ENCODE assay signal across 9 mouse cellular contexts in genomic region chr5:52470551-52470950, GRCm38 (mm10). TPM values are rescaled to one million over a fixed set of nuclear protein-coding genes. Genes with fewer than 3 reads are reported as not detected.
DNase-seq lines count a peak whose midpoint lies in the region; ATAC-seq and TF ChIP-seq lines count a peak whose summit lies in the region.
"Had no signal": no experiment of that assay in that cellular context is flagged by ENCODE, and none has a peak within 500 bp of the region (broad histone marks: within the 10 kb centered on the region; RNA-seq: fewer than 3 reads in every experiment).

No protein-coding gene starts in this region.

- peak; percentile 12; the same call in 1 of the 2 replicates for ATAC-seq in liver, embryonic 13.5 days (ENCODE audit: low read depth)

- TF ChIP-seq POLR2A in spleen, adult 2 months (IDR thresholded peaks at IDR 0.05; ENCODE audit: low read depth, low read length): no peak

- intact Hi-C loops in gastrocnemius, adult 2 months (cut with DNase I): no loop called here

- WGBS in spleen, adult 2 months: 73% methylated on average over 5 of the region's 5 CpGs
- 44% methylated on average over 5 of the region's 5 CpGs for WGBS in liver, embryonic 13.5 days (ENCODE audit: insufficient replicate concordance)

- H3K27me3 ChIP-seq in spleen, adult 2 months (ENCODE audit: control insufficient read depth, insufficient read depth, low read length): peaks cover 8% of the 10 kb centered on the region; the same call in 1 of the 2 replicates
- peaks cover 23% of the 10 kb centered on the region for H3K27me3 ChIP-seq in liver, embryonic 13.5 days

- H3K9ac ChIP-seq in liver, embryonic 13.5 days: no peak overlapping the region

- H3K4me1 ChIP-seq in spleen, adult 2 months (ENCODE audit: control insufficient read depth, insufficient read depth, insufficient read length): peaks cover 5% of the 10 kb centered on the region
- H3K4me1 ChIP-seq in liver, embryonic 13.5 days (replicated peaks): 0 out of 2 replicates have a peak, but pooled peaks cover 6% of the 10 kb centered on the region

- peak overlapping the region; percentile 89 for H3K4me3 ChIP-seq in gastrocnemius, adult 2 months
- peak overlapping the region; percentile 34; the same call in 1 of the 2 replicates for H3K4me3 ChIP-seq in spleen, adult 2 months (ENCODE audit: extremely low read depth, insufficient read depth, insufficient read length)
- H3K4me3 ChIP-seq in liver, embryonic 13.5 days (replicated peaks): peak overlapping the region; percentile 59; the same call in 1 of the 2 replicates

- no peak for TF ChIP-seq CTCF in gastrocnemius, adult 2 months (IDR thresholded peaks at IDR 0.05)
- no peak for TF ChIP-seq CTCF in spleen, adult 2 months (IDR thresholded peaks at IDR 0.05; ENCODE audit: extremely low read depth, insufficient read depth, insufficient read length, insufficient replicate concordance)

- DNase-seq in gastrocnemius, adult 2 months: no peak
- no peak for DNase-seq in gastrocnemius, postnatal 25 days
- DNase-seq in spleen, adult 2 months (ENCODE audit: low read depth in 1 of 2, low spot score in 2 of 2): no peak
- no peak for DNase-seq in spleen, postnatal 14 days (ENCODE audit: low spot score in 2 of 2)
- DNase-seq in liver, embryonic 13.5 days: no peak
- no peak for DNase-seq in adipocyte (ENCODE audit: low spot score)
- DNase-seq in thymus, postnatal 10 days (ENCODE audit: low spot score in 2 of 2): no peak
- DNase-seq in embryo, embryonic 9.5 days (ENCODE audit: extremely low spot score): no peak

- H3K27ac ChIP-seq in gastrocnemius, adult 2 months: peak overlapping the region; percentile 82; the same call in 1 of the 2 replicates
- H3K27ac ChIP-seq in spleen, adult 2 months (ENCODE audit: insufficient read depth, low read length): no peak overlapping the region
- no peak overlapping the region for H3K27ac ChIP-seq in liver, embryonic 13.5 days

- H3K36me3 ChIP-seq in spleen, adult 2 months (ENCODE audit: control insufficient read depth, insufficient read depth, low read length): no peaks in the 10 kb centered on the region
- H3K36me3 ChIP-seq in liver, embryonic 13.5 days: no peaks in the 10 kb centered on the region

- no peaks in the 10 kb centered on the region for H3K9me3 ChIP-seq in liver, embryonic 13.5 days (replicated peaks)

- H3K4me2 ChIP-seq in liver, embryonic 13.5 days: peak overlapping the region; percentile 67

RNA-seq across cellular contexts. Expression of gene Ccdc149, which starts 0.8 kb away (rescaled TPM):
- total RNA-seq in gastrocnemius, adult 2 months (2021): 1 to 10 TPM; 1.2 to 1.6 TPM
- total RNA-seq in gastrocnemius, postnatal 25 days (2021): 1 to 10 TPM; 1.8 to 2.0 TPM
- polyA plus RNA-seq in spleen, adult 2 months (2012; rRNA removed): 0.27 and 0.40 TPM in 2 replicates
- 0.50 and 0.62 TPM in 2 replicates for polyA plus RNA-seq in liver, embryonic 13.5 days (2015; fragmentation: Nextera tagmentation; extraction: Ambion mirVana)
- polyA plus RNA-seq: erythroblast, embryonic 14.5 days had no signal

Comparison
In these comparisons a context has a peak if more than half of its experiments do, and no peak if none do; other contexts are left out.
1. H3K4me3 ChIP-seq: peak in every context shown above with its lines; median percentile 89 in gastrocnemius, adult 2 months; 59 in liver, embryonic 13.5 days; 34 in spleen, adult 2 months.